Mouse (Mus musculus) liver, postnatal 0 days (tissue): ENCODE measurements around the gene Fchsd2.

Experiments
- CTCF ChIP-seq: sonication (generic); IDR thresholded peaks from 2 replicates; pipeline ENCODE4 v1.5.1; 2016; ENCODE audit warnings: antibody characterized with exemption, low read depth
- EP300 ChIP-seq: IDR thresholded peaks from 2 replicates; pipeline ENCODE4 v1.6.1; 2016; ENCODE audit warnings: antibody characterized with exemption, low read depth, mild to moderate bottlenecking

DNA sequence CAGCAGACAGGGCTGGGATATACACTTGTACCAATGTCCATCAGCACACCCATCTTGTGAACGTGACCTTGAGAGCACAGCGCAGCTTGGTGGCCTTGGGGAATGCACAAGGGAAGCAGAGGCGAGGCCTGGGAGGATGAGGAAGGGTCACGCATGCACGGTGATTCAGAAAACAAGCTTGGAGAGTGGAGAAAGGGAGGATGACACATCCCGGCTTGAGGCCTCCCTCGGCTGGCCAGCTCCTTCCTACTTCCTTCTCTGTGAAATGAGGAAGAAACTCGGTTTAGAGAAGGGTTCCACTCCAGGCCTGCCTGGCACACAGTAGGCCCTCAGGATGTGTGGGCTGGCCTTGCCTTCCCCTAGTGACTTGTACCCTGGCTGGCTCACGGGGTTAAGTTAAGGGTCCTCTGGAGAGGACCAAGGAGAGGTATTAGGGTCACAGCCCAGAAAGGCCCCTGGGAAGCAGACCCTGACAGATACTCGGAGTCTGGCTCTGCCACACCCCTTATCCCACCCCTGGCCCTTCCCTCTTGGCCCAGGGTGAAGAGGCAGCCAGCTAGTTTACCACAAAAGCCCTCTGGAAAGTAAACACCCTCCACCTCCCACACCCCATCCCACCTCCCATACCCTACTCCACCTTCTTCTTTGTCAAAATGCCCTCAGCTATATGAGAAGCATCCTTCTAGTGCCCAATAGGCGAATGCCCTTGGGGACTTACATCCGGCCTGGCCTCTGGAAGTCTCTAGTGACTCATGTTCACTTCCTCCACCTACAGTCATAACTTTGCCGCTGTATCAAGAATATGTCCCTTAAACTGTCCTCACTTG is 41.7 kb upstream of the Fchsd2 start:
- TF ChIP-seq CTCF (no peak), EP300 (no peak)
